17 mouse cellular contexts compared by ENCODE assay signal in the genomic region with DNA sequence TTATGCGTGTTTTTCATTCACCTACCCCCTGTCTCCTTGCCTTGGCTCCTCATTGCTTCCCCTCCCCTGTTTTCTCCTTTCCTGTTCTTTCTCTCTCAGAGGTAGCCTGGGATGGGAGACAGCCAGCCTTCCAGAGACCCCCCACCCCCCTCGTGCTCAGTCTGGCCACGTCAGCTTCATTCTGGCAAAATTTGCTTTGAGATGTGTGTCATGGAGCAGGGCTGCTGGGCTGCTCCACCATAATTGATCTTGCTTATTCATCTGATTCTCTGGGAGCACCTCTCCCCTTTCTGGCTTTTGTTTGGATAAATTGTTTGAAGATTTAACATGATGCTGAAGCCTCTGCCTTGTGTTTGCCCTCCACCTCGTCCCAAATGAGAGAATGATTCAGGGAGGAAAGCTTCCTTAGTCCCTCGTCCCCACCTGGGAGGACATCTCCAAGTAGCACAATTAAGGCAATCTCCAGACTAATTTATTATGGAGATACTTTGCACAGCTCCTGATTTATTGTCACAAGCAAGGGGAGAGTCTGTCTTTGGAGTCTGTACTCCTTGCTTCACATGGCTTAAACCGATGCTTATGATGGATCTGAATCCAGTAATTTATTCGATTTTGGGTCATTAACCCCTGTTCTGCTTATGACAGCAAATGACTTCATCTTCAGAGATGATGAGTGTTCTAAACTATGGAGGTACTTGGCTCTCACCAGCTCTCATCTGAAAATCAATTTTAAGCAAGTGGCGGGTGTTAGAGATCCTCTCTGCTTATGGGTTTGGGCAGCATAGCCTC.
DNase-seq lines count a peak whose midpoint lies in the region; ATAC-seq and TF ChIP-seq lines count a peak whose summit lies in the region.
"Had no signal": no experiment of that assay in that cellular context is flagged by ENCODE, and none has a peak within 500 bp of the region (broad histone marks: within the 10 kb centered on the region; RNA-seq: fewer than 3 reads in every experiment).

No protein-coding gene starts in this region.

- DNase-seq in embryo, embryonic 11 days: peak; percentile 44
- no peak for DNase-seq in embryo, embryonic 9.5 days (ENCODE audit: extremely low spot score)
- DNase-seq in midbrain, embryonic 10.5 days (ENCODE audit: low spot score): no peak
- DNase-seq in midbrain, postnatal 0 days (ENCODE audit: low spot score): no peak
- DNase-seq in hindbrain, embryonic 11.5 days (ENCODE audit: low spot score): peak; percentile 34
- DNase-seq in midbrain, embryonic 14.5 days: peak; percentile 48
- DNase-seq in spleen, postnatal 4 days (ENCODE audit: low spot score in 2 of 2): no peak
- no peak for DNase-seq in T-cell, adult 2 months (ENCODE audit: low spot score)
- DNase-seq: cerebellum, adult 9-11 months; heart, postnatal 4 days; kidney, adult 11 months; kidney, postnatal 10 days; lung, embryonic 14.5 days; lung, postnatal 4 days had no signal

- ATAC-seq in midbrain, postnatal 0 days (ENCODE audit: low FRiP score): no peak
- peak; percentile 41 for ATAC-seq in hindbrain, embryonic 11.5 days (ENCODE audit: low FRiP score)
- ATAC-seq in midbrain, embryonic 14.5 days (ENCODE audit: low FRiP score, low TSS enrichment): no peak
- ATAC-seq: liver, embryonic 12.5 days had no signal

- H3K4me1 ChIP-seq in midbrain, embryonic 10.5 days: peaks cover 45% of the 10 kb centered on the region
- peaks cover 11% of the 10 kb centered on the region; the same call in 1 of the 2 replicates for H3K4me1 ChIP-seq in midbrain, postnatal 0 days (ENCODE audit: insufficient read depth, low read length)
- peaks cover 13% of the 10 kb centered on the region for H3K4me1 ChIP-seq in hindbrain, embryonic 11.5 days (replicated peaks; ENCODE audit: control insufficient read depth, insufficient read depth, low read length)
- H3K4me1 ChIP-seq in midbrain, embryonic 14.5 days (ENCODE audit: control insufficient read depth, insufficient read depth, low read length): peaks cover 15% of the 10 kb centered on the region
- H3K4me1 ChIP-seq: heart, embryonic 13.5 days; liver, embryonic 12.5 days had no signal

- no peaks in the 10 kb centered on the region for H3K9me3 ChIP-seq in midbrain, embryonic 10.5 days (replicated peaks)
- H3K9me3 ChIP-seq in midbrain, postnatal 0 days (ENCODE audit: low read length): no peaks in the 10 kb centered on the region
- H3K9me3 ChIP-seq in hindbrain, embryonic 11.5 days (ENCODE audit: control insufficient read depth, low read length): no peaks in the 10 kb centered on the region
- H3K9me3 ChIP-seq in midbrain, embryonic 14.5 days (ENCODE audit: control insufficient read depth, low read length): no peaks in the 10 kb centered on the region
- H3K9me3 ChIP-seq: embryonic facial prominence, embryonic 13.5 days; heart, embryonic 13.5 days; liver, embryonic 12.5 days had no signal

- TF ChIP-seq CTCF in midbrain, postnatal 0 days (IDR thresholded peaks at IDR 0.05): no peak

- H3K4me3 ChIP-seq in midbrain, embryonic 10.5 days: no peak overlapping the region
- no peak overlapping the region for H3K4me3 ChIP-seq in midbrain, postnatal 0 days (ENCODE audit: low read depth, low read length)
- H3K4me3 ChIP-seq in hindbrain, embryonic 11.5 days (ENCODE audit: low read depth, low read length): no peak overlapping the region
- H3K4me3 ChIP-seq in midbrain, embryonic 14.5 days (replicated peaks; ENCODE audit: low read depth, low read length): no peak overlapping the region
- H3K4me3 ChIP-seq: embryonic facial prominence, embryonic 13.5 days; heart, embryonic 13.5 days; liver, embryonic 12.5 days had no signal

- no peaks in the 10 kb centered on the region for H3K36me3 ChIP-seq in midbrain, embryonic 10.5 days
- no peaks in the 10 kb centered on the region for H3K36me3 ChIP-seq in midbrain, postnatal 0 days (ENCODE audit: insufficient read depth, low read length)
- no peaks in the 10 kb centered on the region for H3K36me3 ChIP-seq in hindbrain, embryonic 11.5 days (ENCODE audit: control insufficient read depth, insufficient read depth, low read length)
- H3K36me3 ChIP-seq in midbrain, embryonic 14.5 days (ENCODE audit: control insufficient read depth, insufficient read depth, low read length): no peaks in the 10 kb centered on the region
- H3K36me3 ChIP-seq: embryonic facial prominence, embryonic 13.5 days; heart, embryonic 13.5 days; liver, embryonic 12.5 days had no signal

- peaks cover 11% of the 10 kb centered on the region for H3K27me3 ChIP-seq in midbrain, embryonic 10.5 days (ENCODE audit: low read depth, poor library complexity, severe bottlenecking)
- no peaks in the 10 kb centered on the region for H3K27me3 ChIP-seq in midbrain, postnatal 0 days (ENCODE audit: insufficient read depth, low read length)
- H3K27me3 ChIP-seq in hindbrain, embryonic 11.5 days (ENCODE audit: control insufficient read depth, insufficient read depth, low read length): no peaks in the 10 kb centered on the region
- H3K27me3 ChIP-seq in midbrain, embryonic 14.5 days (ENCODE audit: control insufficient read depth, insufficient read depth, low read length): no peaks in the 10 kb centered on the region
- H3K27me3 ChIP-seq: embryonic facial prominence, embryonic 13.5 days; heart, embryonic 13.5 days had no signal

- H3K4me2 ChIP-seq in midbrain, postnatal 0 days (ENCODE audit: low read depth, low read length, poor library complexity, severe bottlenecking): no peak overlapping the region
- H3K4me2 ChIP-seq in hindbrain, embryonic 11.5 days (replicated peaks; ENCODE audit: low read depth, low read length): no peak overlapping the region
- H3K4me2 ChIP-seq in midbrain, embryonic 14.5 days (ENCODE audit: low read length): no peak overlapping the region
- H3K4me2 ChIP-seq: embryonic facial prominence, embryonic 13.5 days; heart, embryonic 13.5 days; liver, embryonic 12.5 days; lung, embryonic 14.5 days had no signal

- WGBS in midbrain, embryonic 10.5 days: 52% methylated on average over 8 of the region's 8 CpGs
- 41% methylated on average over 8 of the region's 8 CpGs for WGBS in midbrain, postnatal 0 days
- WGBS in hindbrain, embryonic 11.5 days: 42% methylated on average over 8 of the region's 8 CpGs
- 27% methylated on average over 8 of the region's 8 CpGs for WGBS in midbrain, embryonic 14.5 days

- H3K27ac ChIP-seq in midbrain, embryonic 10.5 days (replicated peaks): peak overlapping the region; percentile 63
- H3K27ac ChIP-seq in midbrain, postnatal 0 days (ENCODE audit: low read depth, low read length): no peak overlapping the region
- H3K27ac ChIP-seq in hindbrain, embryonic 11.5 days (ENCODE audit: low read depth, low read length): peak overlapping the region; percentile 3; the same call in 1 of the 2 replicates
- H3K27ac ChIP-seq in midbrain, embryonic 14.5 days (replicated peaks; ENCODE audit: low read depth, low read length): no peak overlapping the region
- H3K27ac ChIP-seq: embryonic facial prominence, embryonic 13.5 days; heart, embryonic 13.5 days; liver, embryonic 12.5 days had no signal

- no peak overlapping the region for H3K9ac ChIP-seq in midbrain, postnatal 0 days (replicated peaks; ENCODE audit: low read length, poor library complexity, severe bottlenecking)
- H3K9ac ChIP-seq in hindbrain, embryonic 11.5 days (ENCODE audit: low read depth, low read length): no peak overlapping the region
- no peak overlapping the region for H3K9ac ChIP-seq in midbrain, embryonic 14.5 days (replicated peaks; ENCODE audit: low read length)
- H3K9ac ChIP-seq: embryonic facial prominence, embryonic 13.5 days; heart, embryonic 13.5 days; liver, embryonic 12.5 days; lung, embryonic 14.5 days had no signal

Comparison
In these comparisons a context has a peak if more than half of its experiments do, and no peak if none do; other contexts are left out.
1. DNase-seq: peak in embryo, embryonic 11 days (single experiment), hindbrain, embryonic 11.5 days (single experiment) and midbrain, embryonic 14.5 days (single experiment); none in embryo, embryonic 9.5 days (single experiment), midbrain, embryonic 10.5 days (single experiment), midbrain, postnatal 0 days (single experiment), spleen, postnatal 4 days (0 of 2) and T-cell, adult 2 months (single experiment).
2. H3K27ac ChIP-seq: peak in midbrain, embryonic 10.5 days (single experiment) and hindbrain, embryonic 11.5 days (single experiment); none in midbrain, postnatal 0 days (single experiment) and midbrain, embryonic 14.5 days (single experiment).